Mouse (Mus musculus): ENCODE data around the gene Gm20388. TPM values are rescaled to one million over a fixed set of nuclear protein-coding genes. Genes with fewer than 3 reads are reported as not detected.
"Not testable (repeated sequence)": the region's sequence is repeated elsewhere in the genome, so short reads cannot be mapped to it uniquely, and the experiment has no call there.

Gene Gm20388
- polyA plus RNA-seq, 1 experiment from 2014 or later = 2.5 TPM

- Histone ChIP-seq H3K4me1 (peaks cover 16% of the 10 kb centered on the region), H3K27me3 (ENCODE audit: low read depth, poor library complexity, severe bottlenecking) (no peaks in the 10 kb centered on the region), H3K9me3 (replicated peaks) (no peaks in the 10 kb centered on the region), H3K27ac (no peak overlapping the region), H3K4me3 (no peak overlapping the region), H3K36me3 (peaks cover 8% of the 10 kb centered on the region)
- DNase-seq (ENCODE audit: low spot score) = no peak
- WGBS = 86% methylated on average over 5 of the region's 5 CpGs
Observed at GRCm38 (mm10) chr8:123005805-123006204, 3095.2 kb downstream of the Gm20388 start.

GRCm38 (mm10) chr8:123011321-123011720 is 3100.7 kb downstream of the Gm20388 start:
- Histone ChIP-seq H3K4me3 (no peak overlapping the region), H3K27me3 (ENCODE audit: low read depth, poor library complexity, severe bottlenecking) (no peaks in the 10 kb centered on the region), H3K36me3 (peaks cover 25% of the 10 kb centered on the region), H3K9me3 (replicated peaks) (no peaks in the 10 kb centered on the region), H3K4me1 (0 out of 2 replicates have a peak, but pooled peaks cover 4% of the 10 kb centered on the region), H3K27ac (no peak overlapping the region)
- no peak for DNase-seq (ENCODE audit: low spot score)

- Histone ChIP-seq H3K4me3 (no peak overlapping the region), H3K27ac (no peak overlapping the region), H3K27me3 (ENCODE audit: low read depth, poor library complexity, severe bottlenecking) (no peaks in the 10 kb centered on the region), H3K4me1 (peaks cover 11% of the 10 kb centered on the region), H3K9me3 (replicated peaks) (no peaks in the 10 kb centered on the region), H3K36me3 (peaks cover 34% of the 10 kb centered on the region)
- 84% methylated on average over 7 of the region's 7 CpGs for WGBS
- DNase-seq (ENCODE audit: low spot score) = no peak
Observed at GRCm38 (mm10) chr8:123014429-123014828, 3103.8 kb downstream of the Gm20388 start.

GRCm38 (mm10) chr8:123015074-123015473 is 3104.4 kb downstream of the Gm20388 start:
- no peak overlapping the region for H3K27ac ChIP-seq
- no peak for DNase-seq (ENCODE audit: low spot score)
- no peaks in the 10 kb centered on the region for H3K27me3 ChIP-seq (ENCODE audit: low read depth, poor library complexity, severe bottlenecking)
- no peak overlapping the region for H3K4me3 ChIP-seq
- H3K36me3 ChIP-seq = peaks cover 28% of the 10 kb centered on the region
- 76% methylated on average over 3 of the region's 3 CpGs for WGBS
- H3K4me1 ChIP-seq = peaks cover 13% of the 10 kb centered on the region
- H3K9me3 ChIP-seq (replicated peaks) = no peaks in the 10 kb centered on the region

- H3K4me3 ChIP-seq = no peak overlapping the region
- peaks cover 17% of the 10 kb centered on the region for H3K4me1 ChIP-seq
- DNase-seq (ENCODE audit: low spot score) = no peak
- WGBS = 96% methylated on average over 4 of the region's 4 CpGs
- peaks cover 28% of the 10 kb centered on the region for H3K36me3 ChIP-seq
- H3K27me3 ChIP-seq (ENCODE audit: low read depth, poor library complexity, severe bottlenecking) = no peaks in the 10 kb centered on the region
- H3K9me3 ChIP-seq (replicated peaks) = no peaks in the 10 kb centered on the region
- H3K27ac ChIP-seq = no peak overlapping the region
Observed at GRCm38 (mm10) chr8:123017143-123017542, 3106.5 kb downstream of the Gm20388 start.

GRCm38 (mm10) chr8:123018484-123019164 is 3108.0 kb downstream of the Gm20388 start:
- Histone ChIP-seq H3K27ac (no peak overlapping the region), H3K36me3 (peaks cover 22% of the 10 kb centered on the region), H3K4me3 (no peak overlapping the region), H3K27me3 (ENCODE audit: low read depth, poor library complexity, severe bottlenecking) (no peaks in the 10 kb centered on the region), H3K9me3 (replicated peaks) (no peaks in the 10 kb centered on the region), H3K4me1 (peaks cover 17% of the 10 kb centered on the region)
- no peak for DNase-seq (ENCODE audit: low spot score)
- 89% methylated on average over 4 of the region's 4 CpGs for WGBS

- 79% methylated on average over 2 of the region's 2 CpGs for WGBS
- Histone ChIP-seq H3K27me3 (ENCODE audit: low read depth, poor library complexity, severe bottlenecking) (no peaks in the 10 kb centered on the region), H3K27ac (no peak overlapping the region), H3K36me3 (peaks cover 24% of the 10 kb centered on the region), H3K4me1 (peaks cover 17% of the 10 kb centered on the region), H3K4me3 (no peak overlapping the region), H3K9me3 (replicated peaks) (no peaks in the 10 kb centered on the region)
- no peak for DNase-seq (ENCODE audit: low spot score)
Observed at GRCm38 (mm10) chr8:123020084-123020483, 3109.4 kb downstream of the Gm20388 start.

GRCm38 (mm10) chr8:123020859-123021258 is 3110.2 kb downstream of the Gm20388 start:
- Histone ChIP-seq H3K27ac (no peak overlapping the region), H3K4me3 (no peak overlapping the region), H3K27me3 (ENCODE audit: low read depth, poor library complexity, severe bottlenecking) (no peaks in the 10 kb centered on the region), H3K36me3 (peaks cover 25% of the 10 kb centered on the region), H3K4me1 (peaks cover 16% of the 10 kb centered on the region), H3K9me3 (replicated peaks) (no peaks in the 10 kb centered on the region)
- no peak for DNase-seq (ENCODE audit: low spot score)
- 89% methylated on average over 2 of the region's 2 CpGs for whole genome bisulfite sequencing

- H3K9me3 ChIP-seq (replicated peaks) = no peaks in the 10 kb centered on the region
- DNase-seq (ENCODE audit: low spot score) = no peak
- no peak overlapping the region for H3K4me3 ChIP-seq
- peaks cover 13% of the 10 kb centered on the region for H3K4me1 ChIP-seq
- H3K27me3 ChIP-seq (ENCODE audit: low read depth, poor library complexity, severe bottlenecking) = no peaks in the 10 kb centered on the region
- peaks cover 22% of the 10 kb centered on the region for H3K36me3 ChIP-seq
- WGBS = 82% methylated on average over 1 of the region's 1 CpGs
- H3K27ac ChIP-seq = no peak overlapping the region
Observed at GRCm38 (mm10) chr8:123021259-123021658, 3110.6 kb downstream of the Gm20388 start.

- Histone ChIP-seq H3K36me3 (peaks cover 20% of the 10 kb centered on the region), H3K4me3 (no peak overlapping the region), H3K27ac (no peak overlapping the region), H3K4me1 (peaks cover 13% of the 10 kb centered on the region), H3K9me3 (replicated peaks) (no peaks in the 10 kb centered on the region), H3K27me3 (ENCODE audit: low read depth, poor library complexity, severe bottlenecking) (no peaks in the 10 kb centered on the region)
- 86% methylated on average over 3 of the region's 3 CpGs for WGBS
- no peak for DNase-seq (ENCODE audit: low spot score)
Observed at GRCm38 (mm10) chr8:123022727-123023126, 3112.1 kb downstream of the Gm20388 start.

- Histone ChIP-seq H3K27ac (no peak overlapping the region), H3K4me3 (no peak overlapping the region), H3K27me3 (ENCODE audit: low read depth, poor library complexity, severe bottlenecking) (no peaks in the 10 kb centered on the region), H3K4me1 (peaks cover 6% of the 10 kb centered on the region; the same call in 1 of the 2 replicates), H3K9me3 (replicated peaks) (no peaks in the 10 kb centered on the region), H3K36me3 (peaks cover 27% of the 10 kb centered on the region)
- 93% methylated on average over 2 of the region's 2 CpGs for WGBS
- DNase-seq (ENCODE audit: low spot score) = no peak
Observed at GRCm38 (mm10) chr8:123024226-123024625, 3113.6 kb downstream of the Gm20388 start.

GRCm38 (mm10) chr8:123025951-123026351 is 3115.3 kb downstream of the Gm20388 start:
- Histone ChIP-seq H3K4me1 (no peaks in the 10 kb centered on the region), H3K36me3 (peaks cover 29% of the 10 kb centered on the region), H3K27me3 (ENCODE audit: low read depth, poor library complexity, severe bottlenecking) (no peaks in the 10 kb centered on the region), H3K9me3 (replicated peaks) (no peaks in the 10 kb centered on the region), H3K4me3 (no peak overlapping the region), H3K27ac (no peak overlapping the region)
- DNase-seq (ENCODE audit: low spot score) = no peak
- 86% methylated on average over 3 of the region's 3 CpGs for WGBS

GRCm38 (mm10) chr8:123027786-123028185 is 3117.1 kb downstream of the Gm20388 start:
- no peak overlapping the region for H3K4me3 ChIP-seq
- no peaks in the 10 kb centered on the region for H3K9me3 ChIP-seq (replicated peaks)
- no peaks in the 10 kb centered on the region for H3K4me1 ChIP-seq
- H3K27ac ChIP-seq = no peak overlapping the region
- peaks cover 33% of the 10 kb centered on the region for H3K36me3 ChIP-seq
- DNase-seq (ENCODE audit: low spot score) = no peak
- 93% methylated on average over 8 of the region's 8 CpGs for WGBS
- no peaks in the 10 kb centered on the region for H3K27me3 ChIP-seq (ENCODE audit: low read depth, poor library complexity, severe bottlenecking)

- not testable (repeated sequence) for H3K27me3 ChIP-seq (ENCODE audit: low read depth, poor library complexity, severe bottlenecking); DNase-seq (ENCODE audit: low spot score)
- WGBS = 77% methylated on average over 5 of the region's 5 CpGs
Observed at GRCm38 (mm10) chr8:123030091-123030490, 3119.4 kb downstream of the Gm20388 start.

More at GRCm38 (mm10) chr8:123030091-123030490, 3119.4 kb downstream of the Gm20388 start:
- not testable (repeated sequence) for H3K27ac ChIP-seq; H3K9me3 ChIP-seq (replicated peaks); H3K4me3 ChIP-seq
- Histone ChIP-seq H3K4me1 (peaks cover 12% of the 10 kb centered on the region; the same call in 1 of the 2 replicates), H3K36me3 (peaks cover 29% of the 10 kb centered on the region)
